Mouse (Mus musculus) CD4-positive, CD25-positive, alpha-beta regulatory T cell, adult 4 months (primary cell): ENCODE results near the gene Gm13762. TPM values are rescaled to one million over a fixed set of nuclear protein-coding genes. Genes with fewer than 3 reads are reported as not detected.
"Not testable (repeated sequence)": the region's sequence is repeated elsewhere in the genome, so short reads cannot be mapped to it uniquely, and the experiment has no call there.

Experiments
- ATAC-seq: one replicate; pipeline ENCODE4 v1.8.0; 2017
- polyA plus RNA-seq, 2 experiments: library from polyadenylated mRNA; unstranded; fragments of 100-300 nt; shearing (Covaris generic); gene quantifications; one replicate each; pipeline ENCODE4 v1.2.1; 2017

The Gm13762 gene
- not detected for polyA plus RNA-seq

DNA sequence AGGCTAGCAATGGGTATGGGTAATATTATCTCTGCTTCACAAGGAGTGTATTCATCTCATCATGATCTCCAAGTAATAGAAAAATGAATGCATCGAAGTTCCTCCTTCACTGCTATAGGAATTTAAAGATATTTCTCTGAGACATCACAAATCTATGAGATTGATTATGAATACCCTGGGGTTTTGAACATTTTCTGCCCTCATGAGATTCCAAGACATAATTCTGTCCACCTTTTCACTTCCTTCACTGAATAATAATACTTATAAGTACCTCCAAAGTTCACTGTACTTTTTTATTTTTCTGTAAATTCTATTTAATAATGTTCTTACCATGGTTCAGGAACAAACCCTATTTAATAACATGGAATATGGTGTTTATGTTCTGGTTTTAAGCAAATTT lies at the start of gene Gm13762:
TSS of gene Gm13762 (minus strand) at position 101 of the 400 bp plus-strand sequence.
- no peak for ATAC-seq

DNA sequence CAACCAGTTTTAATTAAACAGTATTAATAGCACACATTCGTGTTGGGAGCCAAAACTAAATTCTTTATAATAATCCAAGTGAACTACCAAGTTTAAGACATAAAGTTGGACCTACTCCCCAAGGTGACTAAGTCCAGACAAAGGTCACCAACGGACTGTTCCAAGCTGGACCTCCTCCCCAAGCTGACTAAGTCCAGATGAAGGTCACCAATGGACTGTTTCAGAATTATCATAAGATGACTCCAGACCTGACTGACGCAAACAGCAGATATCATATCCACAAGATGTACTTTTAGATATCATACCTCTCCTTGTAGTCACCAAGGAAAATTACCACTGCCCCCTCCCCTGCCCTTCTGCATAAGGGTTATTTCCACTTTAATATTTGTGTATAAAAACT lies 41.4 kb upstream of the Gm13762 start:
- ATAC-seq, result not testable (repeated sequence)

DNA sequence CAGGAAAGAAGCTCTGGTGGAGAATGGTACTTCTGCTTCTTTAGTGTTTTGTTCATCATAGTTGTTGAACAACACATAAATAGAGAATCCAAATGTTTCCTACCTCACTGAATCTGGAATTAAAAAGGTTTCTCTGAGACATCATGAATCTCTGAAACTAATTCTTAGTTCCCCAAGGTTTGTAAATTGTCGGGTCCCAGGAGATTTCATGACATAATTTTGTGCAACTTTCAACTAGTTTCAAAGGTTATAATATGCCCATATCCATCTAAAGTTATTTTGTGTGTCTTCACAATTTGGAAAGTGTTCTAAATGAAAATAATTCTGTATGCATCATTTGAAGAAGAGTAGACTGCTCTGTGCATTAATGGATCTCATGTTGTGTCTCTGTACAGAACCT lies 38.2 kb upstream of the Gm13762 start, which contains the start of gene Olfr1216:
TSS of gene Olfr1216 (minus strand) at position 101 of the 400 bp plus-strand sequence.
- ATAC-seq, result no peak

GRCm38 (mm10) chr2:89006873-89007272 lies 26.8 kb upstream of the Gm13762 start, which contains the start of gene Olfr1215:
Gene Olfr1215, minus strand, starts transcription at chr2:89006973.
- ATAC-seq, result no peak

GRCm38 (mm10) chr2:88992553-88992952 lies 12.5 kb upstream of the Gm13762 start, which contains the start of gene Olfr1214:
Gene Olfr1214, minus strand, starts transcription at chr2:88992653.
- ATAC-seq, result no peak

GRCm38 (mm10) chr2:88953669-88954068 lies 26.4 kb downstream of the Gm13762 start, which contains the start of gene Olfr1212:
Gene Olfr1212, plus strand, starts transcription at chr2:88953969.
- ATAC-seq, result no peak

DNA sequence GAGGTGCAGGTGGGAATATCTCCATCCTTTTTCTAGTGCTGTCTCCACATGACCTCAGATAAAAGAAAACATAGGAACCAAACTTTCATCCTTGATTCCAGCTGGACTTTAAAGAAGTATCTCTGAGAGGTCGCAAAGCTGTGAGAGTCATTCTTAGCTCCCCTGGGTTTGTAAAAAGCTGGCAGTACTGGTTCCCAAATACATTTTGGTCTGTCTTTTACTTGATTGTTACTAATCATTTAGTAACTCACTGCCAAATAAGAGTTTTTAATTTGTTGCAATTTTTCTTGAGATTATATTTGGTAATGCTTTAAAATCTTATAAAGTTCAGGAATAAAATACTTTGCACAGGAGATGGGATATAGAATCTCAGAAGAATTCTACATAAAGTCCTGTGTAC lies 42.1 kb downstream of the Gm13762 start, which contains the start of gene Olfr1211:
TSS of gene Olfr1211 (minus strand) at position 101 of the 400 bp plus-strand sequence.
- no peak for ATAC-seq

Other genes starting within 250 kb of the Gm13762 start
- under 1 TPM in 1 of 2 experiments, not detected in 1; 0.20 TPM for gene Olfr1197, start 247.9 kb downstream of the Gm13762 start, polyA plus RNA-seq
- gene Olfr1198, start 228.9 kb downstream of the Gm13762 start, polyA plus RNA-seq, result under 1 TPM in 1 of 2 experiments, not detected in 1; 0.09 TPM
- not detected for gene Olfr1199, start 219.8 kb downstream of the Gm13762 start, polyA plus RNA-seq
- under 1 TPM in 1 of 2 experiments, not detected in 1; 0.11 TPM for gene Olfr1200, start 209.8 kb downstream of the Gm13762 start, polyA plus RNA-seq
- not detected for gene Olfr1201, start 187.2 kb downstream of the Gm13762 start, polyA plus RNA-seq
- gene Olfr1202, start 165.8 kb downstream of the Gm13762 start, polyA plus RNA-seq, result not detected
- not detected for gene Olfr1205, start 150.5 kb downstream of the Gm13762 start, polyA plus RNA-seq
- gene Olfr1204, start 131.0 kb downstream of the Gm13762 start, polyA plus RNA-seq, result not detected
- not detected for gene Olfr1206, start 117.0 kb downstream of the Gm13762 start, polyA plus RNA-seq
- under 1 TPM in 1 of 2 experiments, not detected in 1; 0.11 TPM for gene Olfr1208, start 78.0 kb downstream of the Gm13762 start, polyA plus RNA-seq
- gene Olfr1209, start 65.1 kb downstream of the Gm13762 start, polyA plus RNA-seq, result not detected
- gene Olfr1211, start 42.2 kb downstream of the Gm13762 start, polyA plus RNA-seq, result not detected
- not detected for gene Olfr1212, start 26.3 kb downstream of the Gm13762 start, polyA plus RNA-seq
- not detected for gene Olfr1214, start 12.4 kb upstream of the Gm13762 start, polyA plus RNA-seq
- gene Olfr1215, start 26.7 kb upstream of the Gm13762 start, polyA plus RNA-seq, result not detected
- not detected for gene Olfr1216, start 38.1 kb upstream of the Gm13762 start, polyA plus RNA-seq
- gene Olfr1217, start 51.8 kb upstream of the Gm13762 start, polyA plus RNA-seq, result not detected
- gene Olfr1218, start 80.9 kb upstream of the Gm13762 start, polyA plus RNA-seq, result not detected
- gene Olfr1219, start 103.2 kb upstream of the Gm13762 start, polyA plus RNA-seq, result not detected
- under 1 TPM in 1 of 2 experiments, not detected in 1; 0.08 TPM for gene Olfr1220, start 126.6 kb upstream of the Gm13762 start, polyA plus RNA-seq
- not detected for gene Olfr1221, start 137.0 kb upstream of the Gm13762 start, polyA plus RNA-seq
- not detected for gene Olfr1222, start 152.8 kb upstream of the Gm13762 start, polyA plus RNA-seq
- not detected for gene Olfr1223, start 171.3 kb upstream of the Gm13762 start, polyA plus RNA-seq
- gene Olfr1224-ps1, start 183.8 kb upstream of the Gm13762 start, polyA plus RNA-seq, result not detected
- gene Olfr1225, start 194.4 kb upstream of the Gm13762 start, polyA plus RNA-seq, result under 1 TPM in 1 of 2 experiments, not detected in 1; 0.08 TPM
- gene Olfr1226, start 219.8 kb upstream of the Gm13762 start, polyA plus RNA-seq, result not detected